In the genomic region with DNA sequence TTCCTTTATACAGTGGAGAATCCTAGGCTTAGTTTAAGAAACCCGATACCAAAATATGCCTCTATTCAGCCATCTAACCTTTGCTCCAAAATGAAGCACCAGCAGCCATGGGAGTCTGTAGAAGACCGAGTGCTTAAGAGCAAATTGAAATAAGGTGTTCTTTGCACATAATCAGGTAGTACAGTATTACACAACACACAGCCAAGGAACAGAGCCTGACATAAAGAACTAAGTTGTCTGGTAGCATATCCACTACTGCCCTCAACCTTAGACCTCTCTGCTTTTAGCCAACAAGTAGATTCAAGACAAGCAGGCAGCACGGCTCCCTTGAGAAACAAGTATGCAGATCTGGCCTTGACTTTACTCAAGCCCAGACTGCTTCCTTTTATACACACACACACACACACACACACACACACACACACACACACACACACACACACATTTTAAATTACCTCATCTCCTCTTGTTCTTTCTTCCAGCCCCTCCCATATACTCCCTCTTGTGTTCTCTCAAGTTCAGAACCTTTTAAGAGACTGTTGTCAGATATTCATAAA, we compare ENCODE assay signal across 15 mouse cellular contexts. TPM values are rescaled to one million over a fixed set of nuclear protein-coding genes. Genes with fewer than 3 reads are reported as not detected.
"Had no signal": no experiment of that assay in that cellular context is flagged by ENCODE, and none has a peak within 500 bp of the region (broad histone marks: within the 10 kb centered on the region; RNA-seq: fewer than 3 reads in every experiment).

No protein-coding gene starts in this region.

- H3K9me3 ChIP-seq: lung, embryonic 15.5 days; megakaryocyte, embryonic 14.5 days; midbrain, embryonic 13.5 days; midbrain, embryonic 15.5 days; neural tube, embryonic 12.5 days; stomach, embryonic 15.5 days had no signal

- H3K36me3 ChIP-seq: lung, embryonic 15.5 days; midbrain, embryonic 15.5 days; neural tube, embryonic 12.5 days; stomach, embryonic 15.5 days had no signal

- ATAC-seq: midbrain, embryonic 13.5 days; midbrain, embryonic 15.5 days had no signal

- H3K27me3 ChIP-seq: lung, embryonic 15.5 days; megakaryocyte, embryonic 14.5 days; midbrain, embryonic 13.5 days; midbrain, embryonic 15.5 days; neural tube, embryonic 12.5 days; stomach, embryonic 15.5 days had no signal

- H3K9ac ChIP-seq: lung, embryonic 15.5 days; midbrain, embryonic 13.5 days; midbrain, embryonic 15.5 days; neural tube, embryonic 12.5 days; stomach, embryonic 15.5 days had no signal

- DNase-seq: lung, adult 2 months; lung, postnatal 10 days; right cerebral cortex, postnatal 14 days; thymus, adult 2 months; thymus, postnatal 25 days; thymus, postnatal 4 days had no signal

- H3K4me3 ChIP-seq: lung, embryonic 15.5 days; megakaryocyte, embryonic 14.5 days; midbrain, embryonic 13.5 days; midbrain, embryonic 15.5 days; neural tube, embryonic 12.5 days; stomach, embryonic 15.5 days had no signal

- H3K27ac ChIP-seq: lung, embryonic 15.5 days; macrophage; midbrain, embryonic 13.5 days; midbrain, embryonic 15.5 days; neural tube, embryonic 12.5 days; stomach, embryonic 15.5 days had no signal

- H3K4me2 ChIP-seq: lung, embryonic 15.5 days; midbrain, embryonic 11.5 days; midbrain, embryonic 13.5 days; midbrain, embryonic 15.5 days; neural tube, embryonic 12.5 days; stomach, embryonic 15.5 days had no signal

RNA-seq across cellular contexts. Expression of a gene that starts 44.0 kb away (rescaled TPM):
- total RNA-seq: megakaryocyte progenitor cell, adult 5-6 weeks had no signal
